Mouse (Mus musculus) hindbrain, embryonic 15.5 days (tissue): Measurements from ENCODE around the gene Usp7. TPM values are rescaled to one million over a fixed set of nuclear protein-coding genes. Genes with fewer than 3 reads are reported as not detected.

Experiments
- polyA plus RNA-seq: library from polyadenylated mRNA; unstranded; fragments of >200 nt; fragmentation: Nextera tagmentation; extraction: Ambion mirVana; gene quantifications from 2 replicates; pipeline ENCODE4 v1.2.1, GENCODE M21; 2015

The Usp7 gene
- polyA plus RNA-seq, 1 experiment from 2014 or later = 29.2 TPM

Other genes with a start within 250 kb of the Usp7 start
- 39.0 and 39.7 TPM in 2 replicates for gene Pmm2, start 154.6 kb downstream of the Usp7 start, polyA plus RNA-seq
- 20.2 and 22.0 TPM in 2 replicates for gene Tmem186, start 154.6 kb downstream of the Usp7 start, polyA plus RNA-seq
- gene Carhsp1, start 120.2 kb downstream of the Usp7 start, polyA plus RNA-seq = 171 and 178 TPM in 2 replicates
- not detected in 2 replicates for gene Gm5767, start 111.5 kb downstream of the Usp7 start, polyA plus RNA-seq
- gene 1810013L24Rik, start 37.8 kb upstream of the Usp7 start, polyA plus RNA-seq = 28.6 and 29.2 TPM in 2 replicates